ENCODE assay signal across 28 mouse cellular contexts in genomic region chr1:89913611-89914010, GRCm38 (mm10). TPM values are rescaled to one million over a fixed set of nuclear protein-coding genes. Genes with fewer than 3 reads are reported as not detected.
DNase-seq lines count a peak whose midpoint lies in the region; ATAC-seq and TF ChIP-seq lines count a peak whose summit lies in the region.
"Had no signal": no experiment of that assay in that cellular context is flagged by ENCODE, and none has a peak within 500 bp of the region (broad histone marks: within the 10 kb centered on the region; RNA-seq: fewer than 3 reads in every experiment).

No protein-coding gene starts in this region.

- no peak overlapping the region for H3K9ac ChIP-seq in liver, postnatal 0 days (replicated peaks)
- no peak overlapping the region for H3K9ac ChIP-seq in liver, embryonic 11.5 days (ENCODE audit: low read depth, low read length)
- H3K9ac ChIP-seq: embryonic facial prominence, embryonic 13.5 days; embryonic facial prominence, embryonic 15.5 days; forebrain, embryonic 12.5 days had no signal

- no peak overlapping the region for H3K4me2 ChIP-seq in liver, postnatal 0 days (ENCODE audit: low read depth, low read length)
- H3K4me2 ChIP-seq in liver, embryonic 11.5 days = no peak overlapping the region
- H3K4me2 ChIP-seq: embryonic facial prominence, embryonic 13.5 days; embryonic facial prominence, embryonic 15.5 days; forebrain, embryonic 12.5 days had no signal

- H3K4me3 ChIP-seq in liver, postnatal 0 days (ENCODE audit: low read depth, low read length) = no peak overlapping the region
- no peak overlapping the region for H3K4me3 ChIP-seq in liver, embryonic 11.5 days (ENCODE audit: low read depth, low read length)
- H3K4me3 ChIP-seq: embryonic facial prominence, embryonic 13.5 days; embryonic facial prominence, embryonic 15.5 days; erythroblast, embryonic 14.5 days; forebrain, embryonic 10.5 days; forebrain, embryonic 12.5 days had no signal

- WGBS in liver, postnatal 0 days (ENCODE audit: insufficient replicate concordance) = 52% methylated on average over 4 of the region's 4 CpGs
- 69% methylated on average over 4 of the region's 4 CpGs for WGBS in liver, embryonic 11.5 days

- no peak for TF ChIP-seq CTCF in liver, postnatal 0 days (IDR thresholded peaks at IDR 0.05; ENCODE audit: low read depth)

- DNase-seq in liver, postnatal 0 days = no peak
- DNase-seq in liver, embryonic 11.5 days (ENCODE audit: low spot score) = no peak
- DNase-seq in 416B (ENCODE audit: low read depth) (peak; percentile 29), MN1 (ENCODE audit: low spot score) (no peak)
- DNase-seq in layer of hippocampus, adult 18-20 months (ENCODE audit: low spot score in 2 of 2) = no peak
- DNase-seq: adrenal gland, adult 2 months; adrenal gland, postnatal 10 days; adrenal gland, postnatal 25 days; B cell, adult 2 months; cerebellum, adult 11 months; cerebellum, adult 18-20 months; cerebellum, adult 8-10 months; cerebellum, adult 9-11 months; cerebellum, postnatal 14 days; cerebellum, postnatal 36 days; embryo, embryonic 11 days had no signal

- H3K9me3 ChIP-seq in liver, postnatal 0 days (ENCODE audit: low read length) = no peaks in the 10 kb centered on the region
- H3K9me3 ChIP-seq in liver, embryonic 11.5 days (ENCODE audit: control insufficient read depth, low read length) = no peaks in the 10 kb centered on the region
- H3K9me3 ChIP-seq: embryonic facial prominence, embryonic 13.5 days; embryonic facial prominence, embryonic 15.5 days had no signal

- TF ChIP-seq EP300 in liver, postnatal 0 days (IDR thresholded peaks at IDR 0.05; ENCODE audit: low read depth) = no peak

- no peak overlapping the region for H3K27ac ChIP-seq in liver, postnatal 0 days (ENCODE audit: low read depth)
- H3K27ac ChIP-seq in liver, embryonic 11.5 days (ENCODE audit: low read depth, low read length) = no peak overlapping the region
- H3K27ac ChIP-seq: embryonic facial prominence, embryonic 13.5 days; embryonic facial prominence, embryonic 15.5 days; forebrain, embryonic 10.5 days; forebrain, embryonic 12.5 days had no signal

- no peaks in the 10 kb centered on the region for H3K4me1 ChIP-seq in liver, postnatal 0 days (ENCODE audit: insufficient read depth)
- H3K4me1 ChIP-seq in liver, embryonic 11.5 days (replicated peaks; ENCODE audit: control insufficient read depth, insufficient read depth, low read length) = no peaks in the 10 kb centered on the region

- peak; percentile 64; the same call in 1 of the 2 replicates for ATAC-seq in liver, postnatal 0 days
- ATAC-seq in liver, embryonic 11.5 days (replicated peaks; ENCODE audit: low FRiP score) = no peak
- peak; percentile 48; the same call in 1 of the 2 replicates for ATAC-seq in granulocyte monocyte progenitor cell, adult 5-6 weeks (replicated peaks; ENCODE audit: poor library complexity, severe bottlenecking)
- ATAC-seq: CD4-positive, CD25-positive, alpha-beta regulatory T cell, adult 4 months; forebrain, embryonic 14.5 days; forebrain, embryonic 16.5 days had no signal

- peaks cover 5% of the 10 kb centered on the region; the same call in 1 of the 2 replicates for H3K27me3 ChIP-seq in liver, postnatal 0 days (ENCODE audit: insufficient read depth, low read length)
- peaks cover 7% of the 10 kb centered on the region for H3K27me3 ChIP-seq in liver, embryonic 11.5 days (replicated peaks; ENCODE audit: control insufficient read depth, insufficient read depth, low read length)
- H3K27me3 ChIP-seq: CH12.LX had no signal

- H3K36me3 ChIP-seq in liver, postnatal 0 days (replicated peaks; ENCODE audit: insufficient read depth, low read length) = no peaks in the 10 kb centered on the region
- no peaks in the 10 kb centered on the region for H3K36me3 ChIP-seq in liver, embryonic 11.5 days (ENCODE audit: control insufficient read depth, insufficient read depth, low read length)
- H3K36me3 ChIP-seq: embryonic facial prominence, embryonic 13.5 days; embryonic facial prominence, embryonic 15.5 days; forebrain, embryonic 10.5 days; forebrain, embryonic 12.5 days; G1E had no signal

RNA-seq across cellular contexts. Expression of gene Gbx2, which starts 17.4 kb away (rescaled TPM):
- 0.52 and 0.57 TPM in 2 replicates for polyA plus RNA-seq in liver, postnatal 0 days (2015; fragmentation: Nextera tagmentation; extraction: Ambion mirVana)
- polyA plus RNA-seq in liver, embryonic 11.5 days (2014; fragmentation: Nextera tagmentation; extraction: Ambion mirVana) = 2.2 and 2.9 TPM in 2 replicates
- 1.2 TPM in 1 of 2 replicates, not detected in the other for total RNA-seq in granulocyte monocyte progenitor cell, adult 5-6 weeks (2014; fragmentation: Nextera tagmentation)
- total RNA-seq in granulocyte monocyte progenitor cell, adult 5-6 weeks (2017) = 0.47 and 2.7 TPM in 2 replicates
- under 1 TPM; 0.27 to 0.46 TPM for total RNA-seq in layer of hippocampus, adult 18-20 months (2021)
- total RNA-seq: adrenal gland, adult 2 months; adrenal gland, postnatal 10 days; adrenal gland, postnatal 25 days; adrenal gland, postnatal 4 days; CH12.LX had no signal
- polyA plus RNA-seq: adrenal gland, adult 2 months; CD4-positive, CD25-positive, alpha-beta regulatory T cell, adult 4 months; erythroblast, embryonic 14.5 days; G1E had no signal
